In the genomic region with DNA sequence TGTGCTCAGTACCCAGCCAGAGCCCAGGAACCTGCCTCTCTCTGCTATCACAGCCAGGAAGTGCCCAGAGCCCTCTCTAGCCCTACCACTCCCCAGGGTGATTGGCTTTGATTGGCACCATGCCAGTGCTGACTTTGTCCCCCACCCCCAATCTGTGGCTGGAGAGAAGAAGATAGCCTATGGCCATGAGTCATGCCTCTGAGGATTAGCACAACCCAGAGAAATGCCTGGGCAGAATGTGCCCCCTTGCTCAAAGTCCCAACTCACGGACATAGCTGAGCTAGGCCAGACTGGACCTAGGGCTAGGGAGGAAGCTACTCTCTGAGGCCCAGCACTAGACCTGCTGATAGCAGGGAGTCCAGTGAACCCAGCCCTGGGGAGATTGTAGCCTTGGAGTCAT, we compare ENCODE assay signal across 11 mouse cellular contexts. TPM values are rescaled to one million over a fixed set of nuclear protein-coding genes. Genes with fewer than 3 reads are reported as not detected.
A peak's percentile ranks its signal among the peaks of the same experiment; 100 is the strongest.
DNase-seq lines count a peak whose midpoint lies in the region; ATAC-seq and TF ChIP-seq lines count a peak whose summit lies in the region.
"Had no signal": no experiment of that assay in that cellular context is flagged by ENCODE, and none has a peak within 500 bp of the region (broad histone marks: within the 10 kb centered on the region; RNA-seq: fewer than 3 reads in every experiment).

No protein-coding gene starts in this region.

- peak; percentile 27; the same call in 1 of the 2 replicates for ATAC-seq in hindbrain, postnatal 0 days
- ATAC-seq in hindbrain, embryonic 14.5 days (ENCODE audit: low FRiP score), result no peak
- peak; percentile 29; the same call in 1 of the 2 replicates for ATAC-seq in intestine, embryonic 14.5 days (replicated peaks; ENCODE audit: low FRiP score, low TSS enrichment, low read depth)
- ATAC-seq in CD4-positive, CD25-positive, alpha-beta regulatory T cell, adult 4 months, result no peak

- no peaks in the 10 kb centered on the region for H3K36me3 ChIP-seq in hindbrain, postnatal 0 days (ENCODE audit: insufficient read depth, low read length)
- no peaks in the 10 kb centered on the region for H3K36me3 ChIP-seq in hindbrain, embryonic 14.5 days (replicated peaks; ENCODE audit: control insufficient read depth, insufficient read depth)
- H3K36me3 ChIP-seq in intestine, embryonic 14.5 days (ENCODE audit: control insufficient read depth, insufficient read depth, low read length), result no peaks in the 10 kb centered on the region
- H3K36me3 ChIP-seq: hindbrain, embryonic 15.5 days had no signal

- DNase-seq in hindbrain, postnatal 0 days (ENCODE audit: low spot score), result no peak
- DNase-seq in hindbrain, embryonic 14.5 days (ENCODE audit: low spot score), result no peak
- DNase-seq in MN1 (ENCODE audit: low spot score), result peak; percentile 70
- DNase-seq in intestine, embryonic 14.5 days (ENCODE audit: low spot score), result no peak
- DNase-seq in kidney, postnatal 4 days, result peak; percentile 65 to 78
- DNase-seq in layer of hippocampus, postnatal 25 days (ENCODE audit: extremely low spot score in 1 of 2, low spot score in 1 of 2), result no peak
- no peak for DNase-seq in thymus, postnatal 0 days (ENCODE audit: low spot score)
- DNase-seq: right cerebral cortex, postnatal 14 days had no signal

- no peak overlapping the region for H3K9ac ChIP-seq in hindbrain, postnatal 0 days (replicated peaks; ENCODE audit: low read length)
- H3K9ac ChIP-seq in hindbrain, embryonic 14.5 days, result no peak overlapping the region
- H3K9ac ChIP-seq in intestine, embryonic 14.5 days (ENCODE audit: low read length), result no peak overlapping the region
- H3K9ac ChIP-seq: hindbrain, embryonic 15.5 days had no signal

- WGBS in hindbrain, postnatal 0 days, result 39% methylated on average over 1 of the region's 1 CpGs
- 36% methylated on average over 1 of the region's 1 CpGs for WGBS in hindbrain, embryonic 14.5 days
- 63% methylated on average over 1 of the region's 1 CpGs for WGBS in intestine, embryonic 14.5 days

- no peaks in the 10 kb centered on the region for H3K27me3 ChIP-seq in hindbrain, postnatal 0 days (ENCODE audit: insufficient read depth, low read length)
- no peaks in the 10 kb centered on the region for H3K27me3 ChIP-seq in hindbrain, embryonic 14.5 days (ENCODE audit: control insufficient read depth, insufficient read depth, low read length)
- no peaks in the 10 kb centered on the region for H3K27me3 ChIP-seq in intestine, embryonic 14.5 days (replicated peaks; ENCODE audit: control insufficient read depth, insufficient read depth, low read length)
- H3K27me3 ChIP-seq: hindbrain, embryonic 15.5 days had no signal

- H3K4me3 ChIP-seq in hindbrain, postnatal 0 days (ENCODE audit: low read length), result no peak overlapping the region
- H3K4me3 ChIP-seq in hindbrain, embryonic 14.5 days (replicated peaks; ENCODE audit: low read length), result no peak overlapping the region
- H3K4me3 ChIP-seq in intestine, embryonic 14.5 days (ENCODE audit: low read depth, low read length), result no peak overlapping the region
- H3K4me3 ChIP-seq: hindbrain, embryonic 15.5 days had no signal

- no peak for TF ChIP-seq CTCF in hindbrain, postnatal 0 days (IDR thresholded peaks at IDR 0.05; ENCODE audit: low read depth)

- no peak overlapping the region for H3K27ac ChIP-seq in hindbrain, postnatal 0 days
- no peak overlapping the region for H3K27ac ChIP-seq in hindbrain, embryonic 14.5 days
- no peak overlapping the region for H3K27ac ChIP-seq in intestine, embryonic 14.5 days (ENCODE audit: low read depth)
- H3K27ac ChIP-seq: hindbrain, embryonic 15.5 days had no signal

- H3K4me1 ChIP-seq in hindbrain, postnatal 0 days (ENCODE audit: insufficient read depth, low read length), result no peaks in the 10 kb centered on the region
- H3K4me1 ChIP-seq in hindbrain, embryonic 14.5 days (replicated peaks; ENCODE audit: control insufficient read depth, insufficient read depth, low read length), result no peaks in the 10 kb centered on the region
- peaks cover 9% of the 10 kb centered on the region for H3K4me1 ChIP-seq in intestine, embryonic 14.5 days (replicated peaks; ENCODE audit: control insufficient read depth, insufficient read depth, low read length)

- no peaks in the 10 kb centered on the region for H3K9me3 ChIP-seq in hindbrain, postnatal 0 days (ENCODE audit: low read length)
- H3K9me3 ChIP-seq in hindbrain, embryonic 14.5 days (ENCODE audit: control insufficient read depth, low read length), result no peaks in the 10 kb centered on the region
- H3K9me3 ChIP-seq in intestine, embryonic 14.5 days (ENCODE audit: control insufficient read depth, low read length), result no peaks in the 10 kb centered on the region
- H3K9me3 ChIP-seq: hindbrain, embryonic 15.5 days had no signal

- no peak overlapping the region for H3K4me2 ChIP-seq in hindbrain, postnatal 0 days (ENCODE audit: low read depth, low read length)
- no peak overlapping the region for H3K4me2 ChIP-seq in hindbrain, embryonic 14.5 days (replicated peaks)
- no peak overlapping the region for H3K4me2 ChIP-seq in intestine, embryonic 14.5 days (ENCODE audit: low read length)
- H3K4me2 ChIP-seq: hindbrain, embryonic 15.5 days had no signal

RNA-seq across cellular contexts. Expression of a gene that starts 10.7 kb away (rescaled TPM):
- 2.7 and 4.1 TPM in 2 replicates for total RNA-seq in hindbrain, postnatal 0 days (2014; rRNA removed)
- 1.0 and 1.6 TPM in 2 replicates for polyA plus RNA-seq in hindbrain, postnatal 0 days (2015; fragmentation: Nextera tagmentation; extraction: Ambion mirVana)
- 0.37 and 0.63 TPM in 2 replicates for polyA plus RNA-seq in hindbrain, embryonic 14.5 days (2014; fragmentation: Nextera tagmentation; extraction: Ambion mirVana)
- 7.6 and 7.7 TPM in 2 replicates for polyA plus RNA-seq in intestine, embryonic 14.5 days (2014; fragmentation: Nextera tagmentation; extraction: Ambion mirVana)
- total RNA-seq in layer of hippocampus, postnatal 25 days (2021), result 10 to 100 TPM; 24.4 to 25.7 TPM
- polyA plus RNA-seq in CD4-positive, CD25-positive, alpha-beta regulatory T cell, adult 4 months (2017; shearing (Covaris generic)), result not detected
- polyA plus RNA-seq in thymus, postnatal 0 days (2015; fragmentation: Nextera tagmentation; extraction: Ambion mirVana), result 1.7 and 1.9 TPM in 2 replicates

RNA-seq across cellular contexts. Expression of a gene that starts 41.1 kb away (rescaled TPM):
- total RNA-seq in hindbrain, postnatal 0 days (2014; rRNA removed), result 10.9 and 16.6 TPM in 2 replicates
- 7.9 and 9.0 TPM in 2 replicates for polyA plus RNA-seq in hindbrain, postnatal 0 days (2015; fragmentation: Nextera tagmentation; extraction: Ambion mirVana)
- polyA plus RNA-seq in hindbrain, embryonic 14.5 days (2014; fragmentation: Nextera tagmentation; extraction: Ambion mirVana), result 15.9 and 22.1 TPM in 2 replicates
- 0.27 and 0.52 TPM in 2 replicates for polyA plus RNA-seq in intestine, embryonic 14.5 days (2014; fragmentation: Nextera tagmentation; extraction: Ambion mirVana)
- 1 to 10 TPM; 1.1 to 1.7 TPM for total RNA-seq in layer of hippocampus, postnatal 25 days (2021)
- polyA plus RNA-seq in CD4-positive, CD25-positive, alpha-beta regulatory T cell, adult 4 months (2017; shearing (Covaris generic)), result not detected
- polyA plus RNA-seq in thymus, postnatal 0 days (2015; fragmentation: Nextera tagmentation; extraction: Ambion mirVana), result 0.23 TPM in 1 of 2 replicates, not detected in the other
- total RNA-seq: liver, adult 2 months had no signal
- polyA plus RNA-seq: liver, adult 2 months had no signal

RNA-seq across cellular contexts. Expression of a gene that starts 41.1 kb away (rescaled TPM):
- total RNA-seq in hindbrain, postnatal 0 days (2014; rRNA removed), result 2.0 and 4.8 TPM in 2 replicates
- polyA plus RNA-seq in hindbrain, postnatal 0 days (2015; fragmentation: Nextera tagmentation; extraction: Ambion mirVana), result 0.50 and 0.70 TPM in 2 replicates
- polyA plus RNA-seq in hindbrain, embryonic 14.5 days (2014; fragmentation: Nextera tagmentation; extraction: Ambion mirVana), result 3.6 and 3.8 TPM in 2 replicates
- 0.09 TPM in 1 of 2 replicates, not detected in the other for polyA plus RNA-seq in intestine, embryonic 14.5 days (2014; fragmentation: Nextera tagmentation; extraction: Ambion mirVana)
- under 1 TPM; 0.25 to 0.92 TPM for total RNA-seq in layer of hippocampus, postnatal 25 days (2021)
- not detected for polyA plus RNA-seq in CD4-positive, CD25-positive, alpha-beta regulatory T cell, adult 4 months (2017; shearing (Covaris generic))
- not detected in 2 replicates for polyA plus RNA-seq in thymus, postnatal 0 days (2015; fragmentation: Nextera tagmentation; extraction: Ambion mirVana)
- total RNA-seq: liver, adult 2 months had no signal
- polyA plus RNA-seq: liver, adult 2 months had no signal

Comparison
In these comparisons a context has a peak if more than half of its experiments do, and no peak if none do; other contexts are left out.
1. ATAC-seq: peak in hindbrain, postnatal 0 days (single experiment) and intestine, embryonic 14.5 days (single experiment); none in hindbrain, embryonic 14.5 days (single experiment) and CD4-positive, CD25-positive, alpha-beta regulatory T cell, adult 4 months (single experiment).
2. DNase-seq: peak in MN1 (single experiment) and kidney, postnatal 4 days (2 of 2); none in hindbrain, postnatal 0 days (single experiment), hindbrain, embryonic 14.5 days (single experiment), intestine, embryonic 14.5 days (single experiment), layer of hippocampus, postnatal 25 days (0 of 2) and thymus, postnatal 0 days (single experiment).